Mouse (Mus musculus) hindbrain, embryonic 14.5 days (tissue): ENCODE results near the gene Luc7l3. TPM values are rescaled to one million over a fixed set of nuclear protein-coding genes. Genes with fewer than 3 reads are reported as not detected.

ENCODE experiments used
- ATAC-seq: fragments of 200-750 bp; cut with Nextera tagmentation; 2 replicates; pipeline ENCODE4 v1.8.0; 2017; ENCODE audit warnings: moderate number of reproducible peaks, mild to moderate bottlenecking, moderate TSS enrichment, moderate library complexity; ENCODE audit not compliant: low FRiP score
- DNase-seq: peaks from one replicate; pipeline ENCODE4 v3.0.0-alpha.2; 2015; ENCODE audit warnings: low spot score
- H3K27ac ChIP-seq: fragments of 300-500 bp; sonication (generic); 2 replicates; pipeline ENCODE4 v1.5.1; 2014; ENCODE audit warnings: mild to moderate bottlenecking, moderate library complexity
- H3K27me3 ChIP-seq: fragments of 300-500 bp; sonication (generic); 2 replicates; pipeline ENCODE4 v1.6.1; 2014; ENCODE audit warnings: mild to moderate bottlenecking, low read length, mixed read lengths; ENCODE audit not compliant: control insufficient read depth, insufficient read depth
- H3K36me3 ChIP-seq: fragments of 300-500 bp; sonication (generic); replicated peaks from 2 replicates; pipeline ENCODE4 v1.6.1; 2014; ENCODE audit not compliant: control insufficient read depth, insufficient read depth
- H3K4me1 ChIP-seq: fragments of 300-500 bp; sonication (generic); replicated peaks from 2 replicates; pipeline ENCODE4 v1.6.1; 2014; ENCODE audit warnings: antibody characterized with exemption, low read length, mixed read lengths; ENCODE audit not compliant: control insufficient read depth, insufficient read depth
- H3K4me2 ChIP-seq: fragments of 300-500 bp; sonication (generic); replicated peaks from 2 replicates; pipeline ENCODE4 v1.6.1; 2014; ENCODE audit warnings: mild to moderate bottlenecking, moderate library complexity
- H3K4me3 ChIP-seq: fragments of 300-500 bp; sonication (generic); replicated peaks from 2 replicates; pipeline ENCODE4 v1.5.1; 2014; ENCODE audit warnings: mild to moderate bottlenecking, low read length
- H3K9ac ChIP-seq: fragments of 300-500 bp; sonication (generic); 2 replicates; pipeline ENCODE4 v1.6.1; 2014
- H3K9me3 ChIP-seq: fragments of 300-500 bp; sonication (generic); 2 replicates; pipeline ENCODE4 v1.6.1; 2016; ENCODE audit warnings: low read length; ENCODE audit not compliant: control insufficient read depth
- WGBS: fragments of 180-500 bp; shearing (Covaris S2); extraction: QIAGEN DNeasy Blood & Tissue Kit; methylation state at CpG from one replicate; pipeline ENCODE4 v1.1.7; 2014; 5-methylcytosine and 5-hydroxymethylcytosine counted together
- polyA plus RNA-seq: library from polyadenylated mRNA; unstranded; fragments of >200 nt; fragmentation: Nextera tagmentation; extraction: Ambion mirVana; gene quantifications from 2 replicates; pipeline ENCODE4 v1.2.1, GENCODE M21; 2014

Gene Luc7l3
- polyA plus RNA-seq, 1 experiment from 2014 or later, result 105 TPM

GRCm38 (mm10) chr11:94255733-94256132 lies 66.1 kb downstream of the Luc7l3 start:
- no peaks in the 10 kb centered on the region for H3K9me3 ChIP-seq
- ATAC-seq (no peak), DNase-seq (no peak)
- no peaks in the 10 kb centered on the region for H3K4me1 ChIP-seq
- no peak overlapping the region for H3K4me3 ChIP-seq
- no peak overlapping the region for H3K27ac ChIP-seq
- no peaks in the 10 kb centered on the region for H3K27me3 ChIP-seq
- H3K9ac ChIP-seq, result no peak overlapping the region
- WGBS, result 56% methylated on average over 5 of the region's 5 CpGs
- H3K36me3 ChIP-seq, result no peaks in the 10 kb centered on the region
- H3K4me2 ChIP-seq, result no peak overlapping the region

GRCm38 (mm10) chr11:94253691-94254090 lies 68.1 kb downstream of the Luc7l3 start:
- no peaks in the 10 kb centered on the region for H3K27me3 ChIP-seq
- DNase-seq (no peak), ATAC-seq (no peak)
- H3K9me3 ChIP-seq, result no peaks in the 10 kb centered on the region
- H3K4me3 ChIP-seq, result no peak overlapping the region
- WGBS, result 92% methylated on average over 10 of the region's 10 CpGs
- no peaks in the 10 kb centered on the region for H3K4me1 ChIP-seq
- H3K4me2 ChIP-seq, result no peak overlapping the region
- H3K9ac ChIP-seq, result no peak overlapping the region
- no peak overlapping the region for H3K27ac ChIP-seq
- no peaks in the 10 kb centered on the region for H3K36me3 ChIP-seq

DNA sequence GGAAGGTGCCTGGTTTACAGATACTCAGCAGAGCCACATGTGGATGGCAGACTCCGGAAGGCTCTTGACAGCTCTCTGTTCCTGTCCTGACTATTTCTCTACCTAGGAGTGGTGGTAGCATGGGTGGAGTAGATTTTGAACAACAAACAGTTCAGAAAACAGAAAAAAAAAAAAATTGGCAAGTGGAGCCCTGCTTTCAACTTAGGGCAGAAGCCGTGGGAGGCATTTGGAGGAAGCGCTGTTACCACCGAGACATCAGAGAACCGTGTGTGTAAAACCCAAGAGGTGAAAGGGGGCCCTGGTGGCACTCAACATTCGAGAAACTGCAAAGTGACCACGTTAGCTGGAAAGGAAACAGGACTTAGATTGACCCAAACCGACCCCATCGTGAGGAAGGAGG lies 68.6 kb downstream of the Luc7l3 start:
- 86% methylated on average over 9 of the region's 9 CpGs for WGBS
- ATAC-seq, result no peak
- DNase-seq, result no peak

DNA sequence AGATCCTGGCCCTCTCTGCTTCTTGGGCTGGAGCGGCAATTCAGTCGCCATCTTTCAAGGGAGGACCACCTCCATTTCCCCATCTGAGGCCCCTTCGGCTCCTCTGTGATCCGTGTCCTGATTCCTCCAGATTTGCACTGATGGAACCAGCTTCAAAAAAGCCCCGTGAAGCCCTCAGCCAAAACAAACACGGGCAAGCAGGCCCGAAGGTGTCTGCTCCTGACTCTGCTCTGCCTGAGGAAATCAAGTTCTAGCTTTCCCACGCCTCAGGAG lies 75.1 kb downstream of the Luc7l3 start:
- no peaks in the 10 kb centered on the region; the same call in 1 of the 2 replicates for H3K27me3 ChIP-seq
- H3K4me1 ChIP-seq, result peaks cover 23% of the 10 kb centered on the region
- H3K9ac ChIP-seq, result no peak overlapping the region
- no peaks in the 10 kb centered on the region for H3K36me3 ChIP-seq
- H3K4me3 ChIP-seq, result no peak overlapping the region
- no peak for ATAC-seq
- WGBS, result 55% methylated on average over 8 of the region's 8 CpGs
- no peaks in the 10 kb centered on the region for H3K9me3 ChIP-seq
- DNase-seq, result peak; percentile 26
- H3K27ac ChIP-seq, result 0 out of 2 replicates have a peak overlapping the region, but pooled peaks have one; percentile 45
- no peak overlapping the region for H3K4me2 ChIP-seq

More for the DNA sequence above, 68.6 kb downstream of the Luc7l3 start:
- Histone ChIP-seq H3K36me3 (no peaks in the 10 kb centered on the region), H3K9ac (no peak overlapping the region), H3K27ac (no peak overlapping the region), H3K9me3 (no peaks in the 10 kb centered on the region), H3K4me2 (no peak overlapping the region), H3K4me1 (no peaks in the 10 kb centered on the region), H3K27me3 (no peaks in the 10 kb centered on the region), H3K4me3 (no peak overlapping the region)

DNA sequence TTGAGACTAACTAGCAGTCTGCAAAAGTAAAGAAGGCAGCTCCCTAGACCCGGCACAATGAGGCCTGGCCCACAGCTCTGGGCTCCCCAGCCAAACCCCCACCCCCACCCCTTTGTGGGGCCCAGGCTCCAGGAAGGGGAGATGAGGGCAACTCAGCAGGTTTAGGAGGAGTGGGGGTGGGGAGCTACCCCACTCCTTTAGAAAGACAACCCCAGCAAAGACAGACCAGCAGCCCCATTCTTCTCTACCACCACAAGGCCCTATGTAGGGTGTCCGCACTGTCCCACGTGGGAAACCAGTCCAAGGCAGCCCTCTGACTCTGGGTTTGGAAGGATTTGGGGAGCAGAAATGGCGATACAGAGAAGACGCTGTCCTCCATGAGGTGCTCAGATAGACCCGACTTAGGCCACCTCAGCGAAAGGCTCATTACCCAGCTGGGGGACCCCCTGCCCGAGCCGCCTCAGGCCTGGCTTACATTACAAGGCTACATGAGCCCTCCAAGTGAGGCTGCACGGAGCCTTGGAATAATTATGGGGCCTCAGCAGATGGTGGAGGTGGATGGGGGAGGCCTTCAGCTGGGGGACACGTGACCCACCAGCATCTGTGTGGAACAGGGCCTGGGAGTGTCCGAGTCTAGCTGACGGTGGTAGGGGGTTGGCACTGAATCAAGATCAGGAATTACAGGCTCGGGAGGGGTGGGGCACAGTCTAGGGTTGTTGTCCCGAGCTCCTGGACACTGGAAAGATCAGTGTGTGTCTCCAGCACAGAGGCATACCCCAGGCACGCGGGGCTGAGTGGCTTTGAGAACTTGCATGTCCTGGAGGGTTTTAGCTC lies 75.6 kb downstream of the Luc7l3 start, which contains the start of gene Wfikkn2:
Gene Wfikkn2 (minus strand): TSS at position 51 of the 834 bp plus-strand sequence.
- H3K4me1 ChIP-seq, result peaks cover 23% of the 10 kb centered on the region
- H3K9me3 ChIP-seq, result no peaks in the 10 kb centered on the region
- no peak within 1 kb of the TSS for H3K4me2 ChIP-seq
- WGBS, result 40% methylated on average over 17 of the region's 17 CpGs
- no peak within 1 kb of the TSS for H3K4me3 ChIP-seq
- peak; percentile 79 for ATAC-seq
- no peak within 1 kb of the TSS for H3K9ac ChIP-seq
- H3K27ac ChIP-seq, result peak within 1 kb of the TSS; percentile 45
- DNase-seq, result peak; percentile 62
- H3K27me3 ChIP-seq, result no peaks in the 10 kb centered on the region; the same call in 1 of the 2 replicates
- H3K36me3 ChIP-seq, result no peaks in the 10 kb centered on the region

DNA sequence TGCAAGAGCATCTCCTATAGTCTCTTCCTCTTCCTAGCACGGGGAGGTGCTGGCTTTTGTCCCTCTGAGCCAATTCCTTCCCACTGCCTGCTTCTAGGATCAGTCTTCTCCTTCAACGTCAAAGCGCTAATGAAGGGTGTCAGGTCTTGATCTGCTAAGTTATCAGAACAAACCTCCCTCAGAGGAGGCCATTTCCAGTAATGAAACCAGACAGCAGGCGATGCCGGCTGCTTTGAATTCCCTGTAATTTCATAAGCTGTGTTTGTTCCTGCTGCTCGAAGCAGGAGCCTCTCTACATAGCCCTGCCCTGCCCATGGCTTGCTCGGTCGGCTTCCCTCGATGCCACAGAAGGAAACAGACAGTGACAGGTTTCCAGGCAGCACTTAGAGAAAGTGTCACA lies 77.4 kb downstream of the Luc7l3 start:
- 53% methylated on average over 9 of the region's 9 CpGs for WGBS
- Histone ChIP-seq H3K9me3 (no peaks in the 10 kb centered on the region), H3K36me3 (no peaks in the 10 kb centered on the region), H3K27me3 (no peaks in the 10 kb centered on the region; the same call in 1 of the 2 replicates), H3K27ac (peak overlapping the region; percentile 6; the same call in 1 of the 2 replicates), H3K4me2 (no peak overlapping the region), H3K9ac (no peak overlapping the region), H3K4me1 (peaks cover 29% of the 10 kb centered on the region), H3K4me3 (no peak overlapping the region)
- ATAC-seq (no peak), DNase-seq (peak; percentile 49)

DNA sequence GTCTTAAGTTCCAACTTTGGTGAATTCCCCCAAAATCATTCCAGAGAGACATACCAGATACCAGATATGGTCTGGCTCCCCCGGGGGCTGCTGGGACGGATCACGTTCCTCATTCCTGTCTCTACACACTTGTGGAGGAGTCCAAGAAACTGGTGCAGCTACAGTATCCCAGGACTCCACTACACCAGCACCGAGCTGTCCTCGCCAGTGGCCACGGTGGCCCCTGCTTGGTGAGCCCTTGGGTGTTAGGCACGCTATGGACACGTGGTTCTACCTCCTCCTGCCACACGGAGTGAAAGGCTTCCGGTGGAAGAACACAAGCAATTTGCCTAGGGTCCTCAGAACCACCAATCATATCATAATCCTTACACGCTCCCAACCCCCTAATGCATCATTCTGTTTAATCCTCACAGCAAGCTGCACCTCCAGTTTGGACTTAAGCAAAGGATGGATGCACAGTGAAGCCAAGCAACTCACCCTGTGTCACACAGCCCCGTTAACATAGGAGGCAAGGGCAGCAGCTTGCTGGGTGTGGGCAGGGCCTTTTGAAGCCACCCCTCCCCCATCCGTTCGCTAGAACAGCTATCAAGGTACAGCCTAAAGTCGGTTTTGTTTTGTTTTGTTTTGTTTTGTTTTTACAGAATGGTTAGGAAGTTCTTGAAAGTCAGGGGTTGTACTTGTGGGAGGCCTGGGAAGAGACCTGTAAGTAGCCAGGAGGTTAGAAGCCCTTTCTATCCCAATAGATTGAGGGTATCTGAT lies 78.2 kb downstream of the Luc7l3 start:
- Histone ChIP-seq H3K4me2 (peak overlapping the region; percentile 46), H3K27me3 (no peaks in the 10 kb centered on the region; the same call in 1 of the 2 replicates), H3K27ac (0 out of 2 replicates have a peak overlapping the region, but pooled peaks have one; percentile 6), H3K4me3 (no peak overlapping the region), H3K4me1 (peaks cover 29% of the 10 kb centered on the region), H3K9me3 (no peaks in the 10 kb centered on the region), H3K9ac (no peak overlapping the region), H3K36me3 (no peaks in the 10 kb centered on the region)
- WGBS, result 29% methylated on average over 15 of the region's 15 CpGs
- ATAC-seq (no peak), DNase-seq (no peak)

DNA sequence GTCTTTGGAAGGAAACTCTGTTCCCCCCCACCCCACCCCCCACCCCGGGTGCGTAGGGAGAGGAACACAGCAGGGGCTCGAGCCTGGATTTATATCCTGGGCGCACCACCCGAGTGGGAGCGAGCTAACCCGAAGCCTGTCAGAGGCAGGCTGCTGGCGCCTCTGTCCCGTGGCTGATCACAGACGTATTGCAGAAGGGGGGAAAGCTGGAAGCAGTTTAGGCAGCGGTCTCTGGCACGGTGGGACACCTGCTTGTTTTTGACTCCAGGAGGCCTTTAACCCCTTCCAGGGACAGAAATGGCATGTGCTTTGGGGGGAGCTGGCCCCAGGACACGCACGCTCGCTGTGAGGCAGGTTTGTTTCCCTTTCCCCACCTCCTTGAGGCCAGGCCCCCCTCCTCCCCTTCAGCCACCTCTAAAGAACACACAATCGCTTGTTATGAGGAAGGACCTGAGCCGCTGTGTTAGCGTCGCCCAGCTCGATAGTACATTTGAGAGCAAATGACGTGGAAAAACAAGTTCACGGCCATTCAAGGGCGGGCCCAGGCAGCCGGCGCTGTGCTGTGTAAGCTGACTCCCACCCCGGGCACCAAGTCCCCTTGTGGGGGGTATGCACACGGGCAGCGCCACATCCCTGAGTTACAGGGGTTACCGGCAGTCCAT lies 78.9 kb downstream of the Luc7l3 start:
- Histone ChIP-seq H3K27me3 (no peaks in the 10 kb centered on the region; the same call in 1 of the 2 replicates), H3K4me1 (peaks cover 29% of the 10 kb centered on the region), H3K36me3 (no peaks in the 10 kb centered on the region), H3K9me3 (no peaks in the 10 kb centered on the region), H3K4me3 (0 out of 2 replicates have a peak overlapping the region, but pooled peaks have one; percentile 10), H3K27ac (peak overlapping the region; percentile 30; the same call in 1 of the 2 replicates), H3K4me2 (peak overlapping the region; percentile 46), H3K9ac (peak overlapping the region; percentile 29)
- WGBS, result 6% methylated on average over 29 of the region's 29 CpGs
- DNase-seq (no peak), ATAC-seq (no peak)

DNA sequence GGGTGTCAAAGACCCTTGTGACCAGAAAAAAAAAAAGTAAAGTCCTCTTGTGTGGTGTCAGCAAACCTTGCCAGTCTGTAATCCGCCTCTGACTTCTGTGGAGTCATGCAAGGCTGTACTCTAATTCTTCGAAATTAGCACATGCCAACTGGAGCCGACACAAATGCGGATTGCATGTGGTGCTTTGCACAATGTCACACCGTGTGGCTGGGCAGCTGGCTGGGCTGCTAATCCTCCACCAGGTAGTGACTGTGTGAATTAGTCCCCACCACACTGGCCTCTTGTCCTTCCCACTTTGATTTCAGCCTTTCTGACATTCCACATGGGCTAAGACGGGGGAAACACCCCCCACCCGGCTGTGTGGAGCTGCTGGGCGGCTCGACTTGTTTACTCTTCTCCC lies 82.1 kb downstream of the Luc7l3 start:
- no peak for ATAC-seq

More for the DNA sequence above, 82.1 kb downstream of the Luc7l3 start:
- no peak overlapping the region for H3K27ac ChIP-seq
- no peaks in the 10 kb centered on the region; the same call in 1 of the 2 replicates for H3K27me3 ChIP-seq
- no peak overlapping the region for H3K9ac ChIP-seq
- DNase-seq, result no peak
- no peak overlapping the region for H3K4me2 ChIP-seq
- no peaks in the 10 kb centered on the region for H3K36me3 ChIP-seq
- H3K9me3 ChIP-seq, result no peaks in the 10 kb centered on the region
- no peak overlapping the region for H3K4me3 ChIP-seq
- WGBS, result 45% methylated on average over 9 of the region's 9 CpGs
- peaks cover 29% of the 10 kb centered on the region for H3K4me1 ChIP-seq
